Mouse (Mus musculus) Patski (cell line): ENCODE measurements around the gene Creld2. TPM values are rescaled to one million over a fixed set of nuclear protein-coding genes. Genes with fewer than 3 reads are reported as not detected.
A peak's percentile ranks its signal among the peaks of the same experiment; 100 is the strongest.

Experiments used
- ATAC-seq: fragments of 100-300 bp; one replicate; pipeline ENCODE4 v1.8.0; 2021
- CTCF ChIA-PET: fragments of 350-600 bp; sonication (Branson Sonifier 250); formaldehyde crosslinking; loops from one replicate; lab custom pipeline; 2022; ENCODE audit warnings: inconsistent platforms; lab: Charles Lee
- POLR2A ChIA-PET: fragments of 350-600 bp; sonication (Branson Sonifier 250); formaldehyde crosslinking; loops from one replicate; lab custom pipeline; 2022; ENCODE audit warnings: antibody characterized with exemption, inconsistent platforms; lab: Charles Lee
- DNase-seq: peaks from one replicate; pipeline ENCODE4 v3.0.0-alpha.2; 2011; ENCODE audit warnings: low read depth, low spot score
- H3K27me3 ChIP-seq: fragments of 371-371 bp; one replicate; pipeline ENCODE4 v1.5.1; 2021
- CTCF ChIP-seq: fragments of 100-300 bp; IDR thresholded peaks from one replicate; pipeline ENCODE4 v1.5.1; 2021
- in situ Hi-C: fragments of 300-500 bp; cut with MboI; formaldehyde crosslinking; loops from 3 replicates; pipeline ENCODE4 v1.11.1; 2018; ENCODE audit warnings: low pct_unique_long_range_greater_than_20kb, mixed read lengths
- polyA plus RNA-seq: library from polyadenylated mRNA; unstranded; gene quantifications from one replicate; pipeline ENCODE4 v1.2.3, GENCODE M21; 2021

The Creld2 gene
- polyA plus RNA-seq, 1 experiment from 2014 or later: 90.6 TPM

- ATAC-seq (no peak), DNase-seq (no peak)
- in situ Hi-C loops: no loop called here
- POLR2A ChIA-PET: interaction anchor here (3.9 kb wide), 1 partner anchor 26 kb away, joined by 29 read pairs; no protein-coding TSS in a partner anchor
- H3K27me3 ChIP-seq: no peaks in the 10 kb centered on the region
- CTCF ChIA-PET: interaction anchor here (1.1 kb wide), 2 partner anchors 17 to 59 kb away, joined by 3 read pairs; no protein-coding TSS in a partner anchor
- no peak for TF ChIP-seq CTCF
Observed at GRCm38 (mm10) chr15:88856613-88857012, 37.2 kb downstream of the Creld2 start.

- ChIA-PET POLR2A (interaction anchor here (0.6 to 1.0 kb wide), 2 partner anchors 13 to 407 kb away, joined by 3 to 4 read pairs; no protein-coding TSS in a partner anchor), CTCF (interaction anchor here (1.1 to 1.3 kb wide), 2 partner anchors 28 to 58 kb away, joined by 3 read pairs; no protein-coding TSS in a partner anchor)
- in situ Hi-C loops: no loop called here
- DNase-seq (no peak), ATAC-seq (no peak)
- TF ChIP-seq CTCF: no peak
- H3K27me3 ChIP-seq: no peaks in the 10 kb centered on the region
Observed at GRCm38 (mm10) chr15:88857361-88857760, 37.9 kb downstream of the Creld2 start.

- ChIA-PET POLR2A (interaction anchor here (1.0 to 1.1 kb wide), 2 partner anchors 9 to 12 kb away, joined by 3 to 4 read pairs; no protein-coding TSS in a partner anchor), CTCF (interaction anchor here (1.3 kb wide), 1 partner anchor 29 kb away, joined by 3 read pairs; no protein-coding TSS in a partner anchor)
- in situ Hi-C loops: no loop called here
- ATAC-seq (no peak), DNase-seq (no peak)
- no peaks in the 10 kb centered on the region for H3K27me3 ChIP-seq
- TF ChIP-seq CTCF: no peak
Observed at GRCm38 (mm10) chr15:88858141-88858541, 38.7 kb downstream of the Creld2 start.

- ChIA-PET CTCF (no interaction called here), POLR2A (interaction anchor here (1.1 kb wide), 1 partner anchor 8 kb away, joined by 3 read pairs; no protein-coding TSS in a partner anchor)
- no peak for ATAC-seq
- no peak for DNase-seq
- no peak for TF ChIP-seq CTCF
- no peaks in the 10 kb centered on the region for H3K27me3 ChIP-seq
- in situ Hi-C loops: no loop called here
Observed at GRCm38 (mm10) chr15:88858707-88859106, 39.3 kb downstream of the Creld2 start.

- in situ Hi-C loops: no loop called here
- POLR2A ChIA-PET: interaction anchor here (1.1 kb wide), 1 partner anchor 8 kb away, joined by 3 read pairs; no protein-coding TSS in a partner anchor
- ATAC-seq (no peak), DNase-seq (no peak)
- no peak for TF ChIP-seq CTCF
- CTCF ChIA-PET: no interaction called here
- H3K27me3 ChIP-seq: no peaks in the 10 kb centered on the region
Observed at GRCm38 (mm10) chr15:88859206-88859970, 39.9 kb downstream of the Creld2 start.

- no peak for DNase-seq
- TF ChIP-seq CTCF: no peak
- POLR2A ChIA-PET: interaction anchor here (0.7 to 1.9 kb wide), 3 partner anchors 9 to 31 kb away, joined by 4 to 29 read pairs (median 11); no protein-coding TSS in a partner anchor
Observed at GRCm38 (mm10) chr15:88860781-88861180, 41.3 kb downstream of the Creld2 start.

GRCm38 (mm10) chr15:88861772-88862622 lies 42.6 kb downstream of the Creld2 start, which contains the start of gene Pim3:
Pim3 (plus strand) TSS chr15:88862186.
- CTCF ChIA-PET: interaction anchor here (1.0 to 2.8 kb wide), 4 partner anchors 11 to 32 kb away, joined by 3 to 11 read pairs (median 4); no protein-coding TSS in a partner anchor
- POLR2A ChIA-PET: interaction anchor here (0.6 to 1.9 kb wide), 6 partner anchors 10 to 75 kb away, joined by 3 to 29 read pairs (median 6); no protein-coding TSS in a partner anchor
- ATAC-seq: peak; percentile 65
- in situ Hi-C loops: no loop called here
- DNase-seq: peak; percentile 90
- no peaks in the 10 kb centered on the region for H3K27me3 ChIP-seq
- TF ChIP-seq CTCF: no peak

More at GRCm38 (mm10) chr15:88860781-88861180, 41.3 kb downstream of the Creld2 start:
- in situ Hi-C loops: no loop called here
- CTCF ChIA-PET: interaction anchor here (1.5 to 2.8 kb wide), 2 partner anchors 16 to 31 kb away, joined by 4 to 11 read pairs; no protein-coding TSS in a partner anchor
- no peaks in the 10 kb centered on the region for H3K27me3 ChIP-seq
- ATAC-seq: no peak

- in situ Hi-C loops: no loop called here
- DNase-seq: no peak
- H3K27me3 ChIP-seq: no peaks in the 10 kb centered on the region
- no peak for TF ChIP-seq CTCF
- ATAC-seq: no peak
- ChIA-PET POLR2A (interaction anchor here (0.6 to 5.3 kb wide), 8 partner anchors 8 to 54 kb away, joined by 3 to 44 read pairs (median 8); no protein-coding TSS in a partner anchor), CTCF (interaction anchor here (1.5 to 2.8 kb wide), 5 partner anchors 13 to 59 kb away, joined by 5 to 20 read pairs (median 11); no protein-coding TSS in a partner anchor)
Observed at GRCm38 (mm10) chr15:88862881-88863694, 43.6 kb downstream of the Creld2 start.

- ATAC-seq (peak; percentile 41), DNase-seq (peak; percentile 84)
- in situ Hi-C loops: no loop called here
- ChIA-PET CTCF (interaction anchor here (0.9 to 2.5 kb wide), 7 partner anchors 12 to 58 kb away, joined by 3 to 20 read pairs (median 4); no protein-coding TSS in a partner anchor), POLR2A (interaction anchor here (1.2 to 5.3 kb wide), 6 partner anchors 8 to 33 kb away, joined by 5 to 44 read pairs (median 7); no protein-coding TSS in a partner anchor)
- no peak for TF ChIP-seq CTCF
- no peaks in the 10 kb centered on the region for H3K27me3 ChIP-seq
Observed at GRCm38 (mm10) chr15:88863695-88864231, 44.3 kb downstream of the Creld2 start.
